Mouse (Mus musculus) neural tube, embryonic 15.5 days (tissue): ENCODE data around the gene Pakap. TPM values are rescaled to one million over a fixed set of nuclear protein-coding genes. Genes with fewer than 3 reads are reported as not detected.

Experiments used
- ATAC-seq: fragments of 200-750 bp; cut with Nextera tagmentation; 2 replicates; pipeline ENCODE4 v1.8.0; 2017; ENCODE audit warnings: mild to moderate bottlenecking, moderate TSS enrichment, moderate library complexity; ENCODE audit not compliant: low FRiP score
- H3K27ac ChIP-seq: fragments of 300-500 bp; sonication (generic); replicated peaks from 2 replicates; pipeline ENCODE4 v1.5.1; 2015; ENCODE audit warnings: mild to moderate bottlenecking, inconsistent platforms
- H3K27me3 ChIP-seq: fragments of 300-500 bp; sonication (generic); replicated peaks from 2 replicates; pipeline ENCODE4 v1.6.1; 2015; ENCODE audit warnings: inconsistent platforms
- H3K36me3 ChIP-seq: fragments of 300-500 bp; sonication (generic); 2 replicates; pipeline ENCODE4 v1.6.1; 2015; ENCODE audit warnings: inconsistent platforms
- H3K4me1 ChIP-seq: fragments of 300-500 bp; sonication (generic); 2 replicates; pipeline ENCODE4 v1.6.1; 2015; ENCODE audit warnings: inconsistent platforms
- H3K4me2 ChIP-seq: fragments of 300-500 bp; sonication (generic); 2 replicates; pipeline ENCODE4 v1.6.1; 2015; ENCODE audit warnings: inconsistent platforms, mild to moderate bottlenecking, moderate library complexity
- H3K4me3 ChIP-seq: fragments of 300-500 bp; sonication (generic); replicated peaks from 2 replicates; pipeline ENCODE4 v1.5.1; 2015; ENCODE audit warnings: mild to moderate bottlenecking, inconsistent platforms
- H3K9ac ChIP-seq: fragments of 300-500 bp; sonication (generic); replicated peaks from 2 replicates; pipeline ENCODE4 v1.6.1; 2015; ENCODE audit warnings: mild to moderate bottlenecking, inconsistent platforms
- H3K9me3 ChIP-seq: fragments of 300-500 bp; sonication (generic); replicated peaks from 2 replicates; pipeline ENCODE4 v1.6.1; 2016; ENCODE audit warnings: inconsistent platforms
- WGBS: fragments of 180-500 bp; shearing (Covaris S2); methylation state at CpG from one replicate; pipeline ENCODE4 v1.1.7; 2015; ENCODE audit warnings: mixed read lengths; 5-methylcytosine and 5-hydroxymethylcytosine counted together
- polyA plus RNA-seq: library from polyadenylated mRNA; unstranded; fragments of >200 nt; fragmentation: Nextera tagmentation; extraction: Ambion mirVana; gene quantifications from 2 replicates; pipeline ENCODE4 v1.2.1, GENCODE M21; 2015

Gene Pakap
- polyA plus RNA-seq, 1 experiment from 2014 or later, result 10.4 TPM

DNA sequence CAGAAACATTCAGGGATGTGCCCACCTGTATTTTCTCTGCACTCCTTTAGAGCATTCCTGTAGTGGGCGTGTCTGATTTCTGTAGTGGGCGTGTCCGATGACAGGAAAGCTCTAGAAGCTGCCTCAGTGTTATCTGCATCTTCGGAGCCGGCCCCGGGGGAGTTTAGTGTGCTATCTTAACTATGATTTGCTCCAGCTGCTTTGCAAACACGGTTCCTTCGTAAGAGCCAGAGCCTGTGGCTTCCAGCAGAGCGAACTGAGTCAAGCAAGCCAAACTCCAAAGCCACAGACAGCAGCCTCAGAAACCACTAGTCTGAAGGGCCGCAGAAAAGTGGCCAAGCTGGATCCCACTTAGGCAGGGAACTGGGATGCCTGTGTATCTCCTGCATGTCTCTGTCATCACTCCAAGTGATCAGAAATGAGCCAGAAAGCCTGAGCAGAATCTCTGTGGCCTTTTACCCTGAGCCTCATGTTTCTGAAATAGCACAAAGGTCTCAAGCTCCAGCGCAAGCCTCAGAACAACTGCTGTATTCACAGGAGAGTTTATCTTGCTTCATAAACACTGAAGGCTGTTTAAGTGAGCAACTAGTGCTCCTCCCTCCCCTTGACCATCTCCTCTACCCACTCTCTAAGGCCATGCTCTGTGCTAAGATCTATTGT is 205.0 kb downstream of the Pakap start:
- Histone ChIP-seq H3K4me3 (no peak overlapping the region), H3K36me3 (no peaks in the 10 kb centered on the region), H3K27me3 (no peaks in the 10 kb centered on the region), H3K9ac (no peak overlapping the region; the same call in 1 of the 2 replicates), H3K27ac (no peak overlapping the region), H3K4me2 (no peak overlapping the region), H3K4me1 (no peaks in the 10 kb centered on the region), H3K9me3 (no peaks in the 10 kb centered on the region)
- WGBS, result 72% methylated on average over 11 of the region's 11 CpGs
- ATAC-seq, result no peak

GRCm38 (mm10) chr4:57774517-57774916 is 206.5 kb downstream of the Pakap start:
- Histone ChIP-seq H3K4me2 (no peak overlapping the region), H3K36me3 (no peaks in the 10 kb centered on the region), H3K27ac (no peak overlapping the region), H3K27me3 (no peaks in the 10 kb centered on the region), H3K9me3 (no peaks in the 10 kb centered on the region), H3K4me1 (no peaks in the 10 kb centered on the region), H3K4me3 (no peak overlapping the region), H3K9ac (no peak overlapping the region)
- 64% methylated on average over 4 of the region's 4 CpGs for WGBS
- no peak for ATAC-seq

DNA sequence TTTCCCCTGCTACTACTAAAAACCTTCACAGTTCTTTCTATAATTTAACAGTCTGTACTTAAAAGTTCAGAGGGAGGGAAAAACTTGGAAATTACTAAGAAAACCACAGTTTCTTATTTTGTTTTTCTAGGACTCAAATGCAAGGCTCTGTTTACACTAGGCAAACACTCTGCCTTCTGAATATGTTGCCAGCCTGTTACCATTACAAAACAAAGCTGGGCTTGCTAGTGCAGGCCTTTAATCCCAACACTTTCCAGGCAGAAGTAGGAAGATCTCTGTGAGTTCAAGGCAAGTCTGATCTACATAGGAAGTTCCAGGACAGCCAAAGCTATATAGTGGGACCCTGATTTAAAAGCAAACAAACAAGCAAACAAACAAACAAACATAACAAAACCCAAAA is 207.6 kb downstream of the Pakap start:
- Histone ChIP-seq H3K27me3 (no peaks in the 10 kb centered on the region), H3K4me1 (no peaks in the 10 kb centered on the region), H3K4me3 (no peak overlapping the region), H3K27ac (no peak overlapping the region), H3K9me3 (no peaks in the 10 kb centered on the region), H3K36me3 (no peaks in the 10 kb centered on the region), H3K4me2 (no peak overlapping the region), H3K9ac (no peak overlapping the region)
- no peak for ATAC-seq

- WGBS, result 31% methylated on average over 4 of the region's 4 CpGs
- Histone ChIP-seq H3K36me3 (no peaks in the 10 kb centered on the region), H3K4me2 (peak overlapping the region; percentile 27; the same call in 1 of the 2 replicates), H3K4me3 (no peak overlapping the region), H3K27me3 (no peaks in the 10 kb centered on the region), H3K9ac (no peak overlapping the region), H3K9me3 (no peaks in the 10 kb centered on the region), H3K27ac (no peak overlapping the region), H3K4me1 (peaks cover 31% of the 10 kb centered on the region)
- no peak for ATAC-seq
Measured at GRCm38 (mm10) chr4:57780403-57780802, 212.4 kb downstream of the Pakap start.

DNA sequence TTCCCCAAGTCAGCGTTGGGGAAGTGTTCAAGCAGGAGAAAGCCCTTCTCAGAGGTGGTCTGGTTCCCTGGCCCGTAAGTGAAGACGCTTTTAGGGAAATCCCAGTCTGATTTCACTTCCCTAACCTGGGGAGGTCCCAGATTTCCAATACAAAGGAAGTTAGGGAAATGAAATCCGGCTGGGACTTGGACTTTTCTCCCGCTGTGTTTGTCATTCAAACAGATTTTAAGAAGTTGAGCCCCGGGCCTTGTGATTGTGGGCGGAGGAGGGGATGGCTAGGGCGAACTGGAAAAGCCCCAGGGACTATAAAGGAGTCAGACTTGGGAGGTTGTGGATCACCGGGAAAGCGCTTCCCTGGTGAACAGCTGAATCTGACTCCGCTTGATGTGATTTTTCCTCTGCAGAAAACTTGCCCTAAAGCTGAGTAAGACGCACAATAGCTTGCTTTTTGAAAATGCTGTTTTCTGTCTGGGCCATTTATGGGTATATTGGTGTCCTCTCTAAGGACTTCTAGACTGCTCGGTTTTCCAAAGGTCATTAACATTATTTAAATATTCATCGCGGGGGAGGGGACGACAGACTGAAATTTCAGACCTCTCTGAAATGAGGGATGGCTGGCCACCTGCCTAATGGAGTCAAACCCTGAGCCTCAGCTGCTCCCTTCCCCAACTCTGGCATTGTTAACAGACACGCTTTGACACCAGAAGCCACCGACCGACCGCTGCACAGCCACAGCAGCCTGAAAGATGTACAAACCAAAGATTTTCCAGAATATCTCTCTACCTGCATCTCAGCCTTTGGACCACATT is 213.1 kb downstream of the Pakap start:
- no peak overlapping the region for H3K9ac ChIP-seq
- 7% methylated on average over 20 of the region's 20 CpGs for WGBS
- no peaks in the 10 kb centered on the region for H3K9me3 ChIP-seq
- 0 out of 2 replicates have a peak overlapping the region, but pooled peaks have one; percentile 11 for H3K27ac ChIP-seq
- no peaks in the 10 kb centered on the region for H3K36me3 ChIP-seq
- 0 out of 2 replicates have a peak, but pooled peaks have one; percentile 18 for ATAC-seq
- H3K4me1 ChIP-seq, result peaks cover 31% of the 10 kb centered on the region
- no peak overlapping the region for H3K4me3 ChIP-seq
- no peaks in the 10 kb centered on the region for H3K27me3 ChIP-seq
- peak overlapping the region; percentile 27 for H3K4me2 ChIP-seq

DNA sequence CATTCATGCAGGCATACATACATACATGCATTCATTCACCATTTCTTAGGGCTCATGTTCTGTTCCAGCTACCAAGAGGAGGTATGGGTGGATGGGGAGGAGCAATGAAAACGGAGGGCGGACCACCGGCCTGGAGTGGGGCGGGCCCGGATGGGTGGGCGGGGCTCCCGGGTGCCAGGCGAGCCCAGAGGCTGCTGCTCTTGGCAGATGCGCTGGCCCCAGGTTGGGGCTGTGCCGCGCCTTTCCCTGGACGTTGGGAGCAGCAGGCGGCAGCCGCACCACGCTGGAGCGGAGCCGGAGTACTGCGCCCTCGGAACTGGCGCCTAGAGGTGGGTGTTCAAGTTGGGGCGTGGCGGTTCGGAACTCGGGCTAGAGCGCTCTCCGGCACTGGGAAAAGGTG is 214.0 kb downstream of the Pakap start:
- Histone ChIP-seq H3K9me3 (no peaks in the 10 kb centered on the region), H3K4me1 (peaks cover 31% of the 10 kb centered on the region), H3K27ac (no peak overlapping the region), H3K4me2 (peak overlapping the region; percentile 92), H3K9ac (peak overlapping the region; percentile 52), H3K27me3 (no peaks in the 10 kb centered on the region), H3K36me3 (no peaks in the 10 kb centered on the region), H3K4me3 (peak overlapping the region; percentile 49)
- WGBS, result 0% methylated on average over 26 of the region's 26 CpGs
- ATAC-seq, result peak; percentile 75

DNA sequence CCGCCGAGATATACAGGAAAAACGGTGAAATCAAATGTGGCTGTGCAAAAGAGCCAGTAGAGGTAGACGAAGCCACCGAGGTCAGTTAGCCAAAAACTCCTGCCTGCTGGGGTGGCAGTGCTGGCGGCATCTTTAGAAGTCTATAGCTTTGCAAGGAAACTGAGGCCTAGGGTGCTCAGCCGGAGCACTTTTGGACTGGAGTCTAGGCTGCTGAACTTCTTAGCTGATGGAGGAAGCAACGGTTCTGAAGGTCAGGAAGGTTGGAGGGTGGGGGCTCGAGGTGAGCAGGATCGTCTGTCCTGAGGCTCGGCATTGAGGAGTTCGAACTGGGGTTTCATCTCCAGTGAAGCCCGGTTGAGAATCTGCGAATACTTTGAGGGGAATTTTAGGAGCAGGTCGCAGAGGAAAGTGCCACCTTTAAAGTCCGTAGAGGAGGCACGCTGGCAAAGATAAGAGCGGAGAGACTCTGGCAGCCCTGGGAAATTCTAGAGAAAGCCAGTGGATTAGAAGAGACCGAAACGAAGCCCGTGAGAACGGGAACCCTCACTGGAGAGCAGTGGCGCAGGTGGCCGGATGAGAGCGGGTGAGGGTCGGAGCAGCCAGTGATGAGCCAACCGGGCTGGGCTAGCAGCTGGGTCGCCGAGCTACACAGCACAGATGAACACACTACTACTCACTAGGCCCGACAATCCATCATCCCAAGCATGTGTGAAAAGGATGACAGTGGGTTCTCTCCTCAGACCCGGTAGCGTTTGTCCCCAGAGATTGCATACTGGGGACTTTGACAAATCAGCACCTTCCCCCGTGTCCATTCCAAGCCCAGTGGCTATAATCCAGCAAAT is 214.8 kb downstream of the Pakap start:
- Histone ChIP-seq H3K9me3 (no peaks in the 10 kb centered on the region), H3K36me3 (no peaks in the 10 kb centered on the region), H3K4me3 (peak overlapping the region; percentile 49), H3K4me1 (peaks cover 31% of the 10 kb centered on the region), H3K27me3 (no peaks in the 10 kb centered on the region), H3K9ac (peak overlapping the region; percentile 52), H3K27ac (no peak overlapping the region), H3K4me2 (peak overlapping the region; percentile 92)
- WGBS, result 2% methylated on average over 33 of the region's 33 CpGs
- peak; percentile 51; the same call in 1 of the 2 replicates for ATAC-seq

- H3K9me3 ChIP-seq, result no peaks in the 10 kb centered on the region
- H3K4me2 ChIP-seq, result peak overlapping the region; percentile 92
- H3K27ac ChIP-seq, result no peak overlapping the region
- WGBS, result 15% methylated on average over 9 of the region's 9 CpGs
- H3K9ac ChIP-seq, result 0 out of 2 replicates have a peak overlapping the region, but pooled peaks have one; percentile 52
- no peaks in the 10 kb centered on the region for H3K36me3 ChIP-seq
- no peak; the same call in 1 of the 2 replicates for ATAC-seq
- peak overlapping the region; percentile 49 for H3K4me3 ChIP-seq
- no peaks in the 10 kb centered on the region for H3K27me3 ChIP-seq
- H3K4me1 ChIP-seq, result peaks cover 31% of the 10 kb centered on the region
Measured at GRCm38 (mm10) chr4:57783391-57783770, 215.4 kb downstream of the Pakap start.

DNA sequence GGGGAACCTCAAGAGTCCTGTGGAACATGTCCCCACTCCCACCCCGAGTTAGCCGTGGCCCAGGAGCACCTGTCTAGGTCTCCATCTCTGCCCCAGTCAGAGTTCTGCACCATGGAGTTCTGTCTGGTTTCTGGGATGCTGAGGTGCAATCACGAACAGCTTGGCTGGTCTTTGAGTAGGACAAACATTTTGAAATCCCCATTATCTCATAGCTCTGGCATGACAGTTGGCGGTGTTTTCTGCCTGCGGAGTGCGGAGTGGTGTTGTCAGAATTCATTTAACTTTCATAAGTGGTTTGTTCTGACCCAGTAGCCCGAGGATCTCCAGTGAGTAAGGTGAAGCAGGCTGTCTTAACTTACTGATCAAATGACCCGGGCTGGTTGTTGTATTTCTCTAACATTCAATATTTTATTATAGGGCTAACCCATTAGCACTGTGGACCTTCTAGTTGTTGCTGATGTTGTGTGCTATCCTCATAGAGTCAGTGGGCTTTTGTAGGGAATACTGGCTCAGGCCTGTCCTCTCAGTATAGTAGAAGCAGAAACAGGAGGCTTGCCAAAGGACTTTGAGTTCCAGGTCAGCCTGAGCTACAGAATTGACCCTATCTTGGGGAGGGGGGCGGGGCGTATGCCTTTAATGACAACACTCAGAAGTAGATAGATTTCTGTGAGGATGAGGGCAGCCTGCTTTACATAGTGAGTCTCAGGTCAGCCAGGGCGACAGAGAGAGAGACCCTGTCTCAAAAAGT is 216.0 kb downstream of the Pakap start:
- H3K27me3 ChIP-seq, result no peaks in the 10 kb centered on the region
- H3K27ac ChIP-seq, result no peak overlapping the region
- no peaks in the 10 kb centered on the region for H3K9me3 ChIP-seq
- no peaks in the 10 kb centered on the region for H3K36me3 ChIP-seq
- H3K4me1 ChIP-seq, result peaks cover 31% of the 10 kb centered on the region
- WGBS, result 68% methylated on average over 11 of the region's 11 CpGs
- ATAC-seq, result no peak
- no peak overlapping the region for H3K4me3 ChIP-seq
- no peak overlapping the region for H3K9ac ChIP-seq
- H3K4me2 ChIP-seq, result peak overlapping the region; percentile 92

- Histone ChIP-seq H3K4me2 (no peak overlapping the region), H3K27ac (no peak overlapping the region), H3K9me3 (no peaks in the 10 kb centered on the region), H3K4me1 (peaks cover 5% of the 10 kb centered on the region), H3K4me3 (no peak overlapping the region), H3K9ac (no peak overlapping the region), H3K27me3 (no peaks in the 10 kb centered on the region), H3K36me3 (no peaks in the 10 kb centered on the region)
- ATAC-seq, result no peak
- 58% methylated on average over 5 of the region's 5 CpGs for WGBS
Measured at GRCm38 (mm10) chr4:57788709-57789108, 220.7 kb downstream of the Pakap start.

DNA sequence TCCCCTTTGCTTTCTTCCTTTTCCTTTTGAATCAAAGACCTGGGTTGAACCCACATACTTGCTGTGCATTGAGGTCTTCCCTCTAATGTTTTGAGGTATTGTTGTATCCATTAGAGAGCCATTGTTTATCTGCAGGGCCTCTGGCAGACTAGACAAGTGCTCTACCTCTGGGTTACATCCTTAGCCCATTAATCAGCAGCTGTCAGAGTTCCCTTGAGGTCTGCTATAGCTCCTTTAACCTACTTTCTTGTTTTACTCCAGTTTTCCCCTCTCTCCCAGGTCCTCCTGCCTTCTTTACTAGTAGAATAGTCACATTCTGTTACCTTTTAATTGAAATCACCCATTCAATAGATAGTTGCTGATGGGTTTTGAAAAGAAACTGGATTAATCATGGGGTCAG is 221.1 kb downstream of the Pakap start:
- Histone ChIP-seq H3K9ac (no peak overlapping the region), H3K27ac (no peak overlapping the region), H3K4me2 (no peak overlapping the region), H3K27me3 (no peaks in the 10 kb centered on the region), H3K4me1 (peaks cover 1% of the 10 kb centered on the region), H3K36me3 (no peaks in the 10 kb centered on the region), H3K9me3 (no peaks in the 10 kb centered on the region), H3K4me3 (no peak overlapping the region)
- ATAC-seq, result no peak
